Mouse (Mus musculus): Measurements from ENCODE around the gene Ubash3b. TPM values are rescaled to one million over a fixed set of nuclear protein-coding genes. Genes with fewer than 3 reads are reported as not detected.

The Ubash3b gene
- 0.41 and 1.3 TPM in 2 replicates for polyA plus RNA-seq (2012; rRNA removed)

DNA sequence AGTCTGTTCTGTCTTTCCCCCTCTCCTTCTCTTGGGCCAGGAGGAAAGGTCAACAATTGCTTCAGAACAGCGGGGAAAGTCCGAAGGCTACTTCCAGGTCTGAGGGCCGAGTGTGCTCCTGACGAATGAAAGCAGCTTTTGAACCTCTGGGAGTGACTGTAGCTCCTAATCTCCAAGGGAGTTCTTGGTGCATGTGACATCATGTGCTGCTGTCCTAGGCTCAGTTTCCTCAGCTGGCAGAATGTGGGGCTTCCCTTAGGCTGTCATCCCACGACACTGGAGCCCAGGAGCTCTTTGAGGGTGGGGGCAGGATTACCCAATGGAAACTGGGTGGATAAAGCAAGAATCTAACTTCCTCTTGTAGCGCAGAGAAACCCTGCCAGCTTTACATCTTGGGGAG lies at the start of gene Ubash3b:
Gene Ubash3b (minus strand): TSS at position 285 of the 400 bp plus-strand sequence.

DNA sequence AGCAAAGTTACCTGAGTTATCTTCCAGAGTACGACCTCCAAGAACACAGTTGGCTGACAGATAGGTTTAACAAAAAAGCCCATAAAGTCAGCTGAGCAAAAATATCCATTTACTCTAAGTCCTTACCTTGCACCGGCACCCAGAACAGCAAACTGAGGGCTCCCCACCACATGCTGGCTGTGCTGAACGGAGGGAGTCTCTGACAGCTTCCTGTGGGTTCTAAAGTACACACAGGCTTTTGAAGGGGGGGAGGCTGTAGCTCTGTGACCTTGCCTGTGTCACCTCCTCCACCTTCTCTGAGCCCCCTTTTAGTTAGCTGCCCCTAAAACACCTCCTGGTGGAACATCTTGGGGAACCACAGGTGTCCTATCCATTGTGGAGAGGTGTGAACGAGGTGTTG lies 157.1 kb downstream of the Ubash3b start, which contains the start of gene Crtam:
Gene Crtam (minus strand): TSS at position 214 of the 400 bp plus-strand sequence.

GRCm38 (mm10) chr9:40963586-40964417 lies 197.7 kb downstream of the Ubash3b start, which contains the start of gene Jhy:
TSS of gene Jhy (minus strand) at chr9:40964118.

Other genes with a start within 250 kb of the Ubash3b start
- gene Jhy, start 197.6 kb downstream of the Ubash3b start, polyA plus RNA-seq (2012; rRNA removed) = not detected in 2 replicates
- 0.01 TPM in 1 of 2 replicates, not detected in the other for gene Crtam, start 157.1 kb downstream of the Ubash3b start, polyA plus RNA-seq (2012; rRNA removed)